Mouse (Mus musculus) thymus, adult 2 months (tissue): ENCODE measurements around the gene Slc6a6. TPM values are rescaled to one million over a fixed set of nuclear protein-coding genes. Genes with fewer than 3 reads are reported as not detected.

Source experiments
- DNase-seq: peaks from one replicate; pipeline ENCODE4 v3.0.0; 2021
- H3K27ac ChIP-seq: fragments of 200-500 bp; 2 replicates; pipeline ENCODE4 v1.5.1; 2012; ENCODE audit warnings: low read length, control low read depth; ENCODE audit not compliant: control insufficient read depth, insufficient read depth
- H3K27me3 ChIP-seq: fragments of 200-500 bp; 2 replicates; pipeline ENCODE4 v1.6.1; 2012; ENCODE audit warnings: mild to moderate bottlenecking, low read length, moderate library complexity, mixed read lengths; ENCODE audit not compliant: control insufficient read depth, insufficient read depth
- H3K36me3 ChIP-seq: fragments of 200-500 bp; 2 replicates; pipeline ENCODE4 v1.6.1; 2012; ENCODE audit warnings: mild to moderate bottlenecking, low read length, moderate library complexity; ENCODE audit not compliant: control insufficient read depth, insufficient read depth
- H3K4me1 ChIP-seq: fragments of 200-500 bp; replicated peaks from 2 replicates; pipeline ENCODE4 v1.6.1; 2012; ENCODE audit warnings: low read length; ENCODE audit not compliant: control insufficient read depth, insufficient read depth
- H3K4me3 ChIP-seq: fragments of 200-500 bp; 2 replicates; pipeline ENCODE4 v1.5.1; 2012; ENCODE audit warnings: mild to moderate bottlenecking, low read length, control low read depth, moderate library complexity; ENCODE audit not compliant: control insufficient read depth, insufficient read depth
- CTCF ChIP-seq: fragments of 200-500 bp; IDR thresholded peaks from 2 replicates; pipeline ENCODE4 v1.5.1; 2012; ENCODE audit warnings: mild to moderate bottlenecking, control low read depth, low read length, moderate library complexity, borderline replicate concordance; ENCODE audit not compliant: control insufficient read depth, poor library complexity, insufficient read depth; ENCODE audit errors: extremely low read depth
- POLR2A ChIP-seq: fragments of 200-500 bp; IDR thresholded peaks from 2 replicates; pipeline ENCODE4 v1.6.1; 2012; ENCODE audit warnings: mild to moderate bottlenecking, low read length, control low read depth, moderate library complexity; ENCODE audit not compliant: control insufficient read depth, poor library complexity, insufficient read depth; ENCODE audit errors: extremely low read depth
- WGBS: fragments of 180-500 bp; shearing (Covaris S2); methylation state at CpG from one replicate; pipeline ENCODE4 v1.1.7; 2018; 5-methylcytosine and 5-hydroxymethylcytosine counted together
- polyA plus RNA-seq: library from polyadenylated mRNA; depleted of rRNA; stranded (reverse); fragments of >200 nt; gene quantifications from 2 replicates; pipeline ENCODE4 v1.2.3, GENCODE M21; 2012; rRNA removed

Slc6a6 gene
- polyA plus RNA-seq, 1 experiment: 141 TPM

- Histone ChIP-seq H3K36me3 (no peaks in the 10 kb centered on the region), H3K4me1 (no peaks in the 10 kb centered on the region), H3K27ac (no peak overlapping the region), H3K27me3 (no peaks in the 10 kb centered on the region), H3K4me3 (no peak overlapping the region)
- DNase-seq: no peak
- TF ChIP-seq POLR2A (no peak), CTCF (no peak)
- 64% methylated on average over 9 of the region's 9 CpGs for WGBS
These were observed 112.2 kb downstream of the Slc6a6 start for GRCm38 (mm10) chr6:91796064-91796463.

GRCm38 (mm10) chr6:91796736-91797135, 112.9 kb downstream of the Slc6a6 start:
- Histone ChIP-seq H3K27ac (no peak overlapping the region), H3K27me3 (no peaks in the 10 kb centered on the region), H3K4me3 (no peak overlapping the region), H3K4me1 (no peaks in the 10 kb centered on the region), H3K36me3 (no peaks in the 10 kb centered on the region)
- no peak for DNase-seq
- 93% methylated on average over 4 of the region's 4 CpGs for WGBS
- no peak for TF ChIP-seq CTCF
- TF ChIP-seq POLR2A: no peak

- no peak for TF ChIP-seq CTCF
- TF ChIP-seq POLR2A: no peak
These were observed 114.6 kb downstream of the Slc6a6 start for GRCm38 (mm10) chr6:91798496-91798895.

GRCm38 (mm10) chr6:91804177-91804576, 120.3 kb downstream of the Slc6a6 start:
- Histone ChIP-seq H3K36me3 (no peaks in the 10 kb centered on the region), H3K27me3 (peaks cover 6% of the 10 kb centered on the region; the same call in 1 of the 2 replicates), H3K4me1 (no peaks in the 10 kb centered on the region), H3K27ac (no peak overlapping the region), H3K4me3 (no peak overlapping the region)
- TF ChIP-seq CTCF (no peak), POLR2A (no peak)
- DNase-seq: no peak
- 57% methylated on average over 7 of the region's 7 CpGs for WGBS

More at GRCm38 (mm10) chr6:91798496-91798895, 114.6 kb downstream of the Slc6a6 start:
- Histone ChIP-seq H3K4me3 (no peak overlapping the region), H3K4me1 (no peaks in the 10 kb centered on the region), H3K36me3 (no peaks in the 10 kb centered on the region), H3K27ac (no peak overlapping the region), H3K27me3 (no peaks in the 10 kb centered on the region)
- WGBS: 71% methylated on average over 12 of the region's 12 CpGs
- DNase-seq: no peak

- Histone ChIP-seq H3K36me3 (no peaks in the 10 kb centered on the region), H3K4me3 (no peak overlapping the region), H3K4me1 (no peaks in the 10 kb centered on the region), H3K27me3 (peaks cover 6% of the 10 kb centered on the region; the same call in 1 of the 2 replicates), H3K27ac (no peak overlapping the region)
- WGBS: 6% methylated on average over 23 of the region's 23 CpGs
- no peak for DNase-seq
- TF ChIP-seq CTCF: no peak
- TF ChIP-seq POLR2A: no peak
These were observed 123.3 kb downstream of the Slc6a6 start for GRCm38 (mm10) chr6:91807169-91807568.

DNA sequence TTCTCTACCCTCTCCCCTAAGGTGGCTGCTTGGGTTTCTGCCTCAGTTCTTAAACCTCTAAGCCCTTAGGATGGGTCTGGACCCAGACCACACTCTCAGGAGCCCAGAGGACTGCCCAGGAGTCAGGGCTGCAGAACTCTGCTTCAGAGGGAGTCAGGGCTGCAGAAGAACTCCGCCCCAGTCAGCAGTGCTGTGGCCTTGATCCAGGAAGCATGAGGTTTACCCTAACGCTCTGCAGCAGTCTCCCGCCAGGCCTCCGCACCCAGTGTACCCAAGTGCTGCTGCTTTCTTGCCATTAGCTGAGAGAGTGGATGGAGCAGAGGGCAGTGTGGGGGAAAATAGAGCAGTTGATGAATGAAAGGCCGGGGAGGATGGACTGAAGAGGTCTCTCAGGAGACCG, 124.2 kb downstream of the Slc6a6 start:
- no peak overlapping the region for H3K4me3 ChIP-seq
- no peak for DNase-seq
- 27% methylated on average over 6 of the region's 6 CpGs for WGBS
- H3K4me1 ChIP-seq: no peaks in the 10 kb centered on the region
- no peaks in the 10 kb centered on the region for H3K36me3 ChIP-seq
- no peak overlapping the region for H3K27ac ChIP-seq
- peaks cover 6% of the 10 kb centered on the region; the same call in 1 of the 2 replicates for H3K27me3 ChIP-seq
- TF ChIP-seq CTCF (no peak), POLR2A (no peak)

Other genes with a start within 250 kb of the Slc6a6 start
- 4.7 and 5.1 TPM in 2 replicates for gene Chchd4, start 210.5 kb upstream of the Slc6a6 start, polyA plus RNA-seq
- gene Tmem43, start 210.3 kb upstream of the Slc6a6 start, polyA plus RNA-seq: 71.0 and 71.1 TPM in 2 replicates
- 18.0 and 18.7 TPM in 2 replicates for gene Xpc, start 168.2 kb upstream of the Slc6a6 start, polyA plus RNA-seq
- gene Lsm3, start 168.1 kb upstream of the Slc6a6 start, polyA plus RNA-seq: 38.0 and 46.1 TPM in 2 replicates
- gene Grip2, start 143.2 kb downstream of the Slc6a6 start, polyA plus RNA-seq: 0.46 and 1.4 TPM in 2 replicates
- gene Ccdc174, start 194.0 kb downstream of the Slc6a6 start, polyA plus RNA-seq: 7.2 and 7.8 TPM in 2 replicates
- 1.1 and 1.4 TPM in 2 replicates for gene 4930590J08Rik, start 218.8 kb downstream of the Slc6a6 start, polyA plus RNA-seq